Mouse (Mus musculus): ENCODE data around the gene Tenm3.

The Tenm3 gene

GRCm38 (mm10) chr8:48356849-48357248 is 486.9 kb downstream of the Tenm3 start:
- no peak for DNase-seq (ENCODE audit: extremely low read depth, insufficient read length, low spot score)

GRCm38 (mm10) chr8:48353458-48353857 is 490.3 kb downstream of the Tenm3 start:
- no peak for DNase-seq (ENCODE audit: extremely low read depth, insufficient read length, low spot score)

DNA sequence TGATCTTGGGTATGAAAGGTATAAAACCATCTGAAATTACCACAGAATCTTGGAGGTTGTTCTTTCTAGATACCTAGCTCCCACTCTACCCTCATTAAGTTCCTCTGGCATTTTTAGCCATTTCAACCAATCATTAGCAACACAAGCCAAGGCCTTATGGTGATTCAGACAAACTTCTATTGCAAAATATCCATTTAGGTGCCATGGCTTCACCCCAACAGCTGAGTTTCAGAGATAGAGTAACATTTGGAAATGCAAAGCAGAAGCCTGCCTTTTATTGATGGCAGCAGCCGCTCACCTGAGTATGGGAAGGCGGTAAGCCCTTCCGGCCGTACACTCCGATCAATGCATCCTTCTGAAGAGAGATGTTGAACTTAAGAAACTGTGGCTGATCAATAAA is 494.9 kb downstream of the Tenm3 start:
- DNase-seq (ENCODE audit: extremely low read depth, insufficient read length, low spot score): no peak

DNA sequence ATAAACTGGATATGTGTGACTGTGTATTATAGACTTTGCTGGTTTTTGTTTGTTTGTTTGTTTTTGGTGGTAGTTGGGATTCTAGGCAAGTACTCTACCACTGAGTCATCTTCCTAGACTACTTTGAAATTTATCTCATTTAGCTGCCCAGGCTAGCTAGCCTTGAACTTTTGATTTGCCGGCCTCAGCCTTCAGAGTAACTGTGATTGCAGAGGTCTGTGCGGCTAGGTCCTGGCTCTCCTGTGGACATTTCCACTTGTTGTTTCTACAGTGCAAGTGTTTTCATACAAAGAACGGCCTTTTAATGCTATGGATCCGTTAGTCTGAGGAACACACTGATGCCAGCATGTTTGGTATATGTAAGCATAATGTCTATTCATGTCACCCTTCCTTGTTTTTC is 495.4 kb downstream of the Tenm3 start:
- no peak for DNase-seq (ENCODE audit: extremely low read depth, insufficient read length, low spot score)

DNA sequence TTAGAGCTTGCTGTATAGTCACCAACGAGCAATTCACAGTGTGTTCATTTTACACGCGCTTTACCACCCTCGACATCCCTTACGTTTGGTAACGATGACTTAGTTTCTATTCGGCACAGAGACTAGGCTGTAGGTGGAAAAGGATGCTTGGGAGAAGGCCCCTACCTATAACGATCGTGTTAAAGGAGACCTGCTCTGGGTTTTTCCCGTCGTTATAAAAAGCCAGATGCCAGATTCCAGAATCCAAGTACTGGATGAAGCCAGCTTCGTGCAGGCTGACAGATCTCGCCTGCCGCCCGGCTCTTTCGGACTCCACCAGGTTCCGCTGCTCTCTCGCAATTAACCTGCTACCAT is 500.7 kb downstream of the Tenm3 start:
- no peak for DNase-seq (ENCODE audit: extremely low read depth, insufficient read length, low spot score)

- no peak for DNase-seq (ENCODE audit: extremely low read depth, insufficient read length, low spot score)
These were observed 501.3 kb downstream of the Tenm3 start for GRCm38 (mm10) chr8:48342321-48343066.

DNA sequence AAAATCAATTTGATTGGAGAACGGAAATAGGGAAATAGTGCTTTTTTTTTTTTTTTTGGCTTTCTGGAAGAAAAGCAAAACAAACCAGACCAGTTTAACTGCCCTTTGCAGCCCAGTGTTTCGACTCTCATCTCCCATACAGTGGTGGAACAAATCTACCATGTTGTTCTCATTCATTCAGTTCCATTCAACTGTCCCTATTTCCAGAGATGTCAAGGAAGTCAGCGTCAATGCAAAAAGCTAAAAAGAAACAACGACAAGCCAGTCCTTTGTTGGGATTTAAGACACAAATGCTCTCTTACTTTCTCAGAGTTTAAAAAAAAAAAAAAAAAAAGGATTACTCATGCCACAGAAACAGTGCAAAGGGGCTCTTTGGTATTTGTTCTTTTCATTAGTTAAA is 502.1 kb downstream of the Tenm3 start:
- DNase-seq (ENCODE audit: extremely low read depth, insufficient read length, low spot score): no peak

DNA sequence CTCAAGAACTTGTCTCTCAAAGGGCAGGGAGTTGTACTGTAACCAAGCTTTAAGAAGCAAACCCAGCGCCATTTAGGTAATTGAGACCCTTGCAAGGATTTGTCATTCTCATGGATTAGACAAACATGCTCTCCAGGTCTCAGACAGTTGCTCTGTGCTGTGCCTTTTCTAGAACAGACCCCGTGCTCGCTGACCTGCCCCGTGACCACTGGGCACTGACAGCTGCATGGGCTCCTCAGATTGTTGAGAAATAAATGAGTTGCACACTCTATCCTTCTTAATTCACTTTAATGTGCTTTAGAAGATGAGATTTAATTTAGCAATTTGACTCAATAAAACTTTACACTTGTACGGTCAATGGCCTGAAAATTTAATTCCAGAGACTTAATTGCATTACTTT is 502.5 kb downstream of the Tenm3 start:
- no peak for DNase-seq (ENCODE audit: extremely low read depth, insufficient read length, low spot score)

GRCm38 (mm10) chr8:48322655-48323265 is 521.0 kb downstream of the Tenm3 start:
- no peak for DNase-seq (ENCODE audit: extremely low read depth, insufficient read length, low spot score)

GRCm38 (mm10) chr8:48322240-48322639 is 521.5 kb downstream of the Tenm3 start:
- DNase-seq (ENCODE audit: extremely low read depth, insufficient read length, low spot score): no peak

- no peak for DNase-seq (ENCODE audit: extremely low read depth, insufficient read length, low spot score)
These were observed 524.1 kb downstream of the Tenm3 start for GRCm38 (mm10) chr8:48319674-48320073.

DNA sequence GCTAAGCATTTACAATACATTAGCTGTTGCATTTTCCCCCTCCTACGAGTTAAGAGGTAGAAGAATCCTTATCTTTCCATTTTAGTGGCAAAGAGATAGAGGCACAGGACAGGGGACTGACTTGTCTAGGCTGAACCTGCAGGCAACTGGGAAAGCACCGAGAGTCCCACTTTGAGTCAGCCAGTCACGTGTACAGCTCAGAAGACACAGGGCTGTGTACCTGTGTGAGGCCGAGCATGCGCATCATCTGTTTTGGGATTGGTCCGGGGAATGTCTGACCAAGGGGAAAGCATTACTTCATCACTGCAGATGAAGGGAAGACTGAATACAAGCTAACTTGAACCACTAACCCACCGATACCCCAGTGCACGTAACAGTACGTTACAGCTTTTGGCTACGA is 526.3 kb downstream of the Tenm3 start:
- DNase-seq (ENCODE audit: extremely low read depth, insufficient read length, low spot score): no peak

DNA sequence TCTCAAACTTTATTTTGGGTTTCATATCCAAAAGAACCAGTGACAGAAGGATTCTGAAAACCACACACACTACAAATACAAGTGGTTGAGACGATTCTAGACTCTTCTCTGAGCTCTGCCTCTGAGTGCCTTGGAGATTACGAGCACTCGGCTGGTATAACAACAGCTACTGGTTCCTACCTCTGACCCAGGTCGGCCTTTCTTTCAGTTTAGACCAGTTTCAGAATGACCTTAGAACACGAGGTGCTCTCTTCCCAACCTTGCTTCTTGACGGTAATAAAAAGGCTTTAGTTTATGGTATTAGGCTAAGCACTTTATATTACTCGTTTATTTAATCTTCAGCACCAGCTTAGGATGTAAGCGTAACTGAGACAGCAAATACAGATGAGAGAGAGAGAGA is 528.1 kb downstream of the Tenm3 start:
- no peak for DNase-seq (ENCODE audit: extremely low read depth, insufficient read length, low spot score)

GRCm38 (mm10) chr8:48313985-48314368 is 529.8 kb downstream of the Tenm3 start:
- no peak for DNase-seq (ENCODE audit: extremely low read depth, insufficient read length, low spot score)

- DNase-seq (ENCODE audit: extremely low read depth, insufficient read length, low spot score): no peak
These were observed 530.4 kb downstream of the Tenm3 start for GRCm38 (mm10) chr8:48313210-48313984.

DNA sequence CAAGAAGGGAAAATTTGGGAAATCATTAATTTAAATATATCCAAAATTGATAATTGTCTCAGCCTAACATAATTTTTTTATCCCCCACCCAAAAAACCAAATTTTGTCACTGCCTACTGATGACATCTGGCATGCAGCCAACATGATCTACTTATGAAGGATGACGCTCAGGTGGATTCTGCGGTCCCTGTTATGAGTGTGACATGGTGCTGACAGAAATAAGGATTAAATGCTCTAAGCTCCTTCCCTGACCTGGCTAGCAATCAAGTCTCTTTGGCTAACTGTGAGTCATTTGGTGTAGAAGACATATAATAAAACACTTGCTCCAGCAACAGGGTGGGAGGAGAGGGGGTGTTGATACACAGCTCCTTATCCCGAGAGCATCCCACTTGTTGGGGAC is 532.0 kb downstream of the Tenm3 start:
- DNase-seq (ENCODE audit: extremely low read depth, insufficient read length, low spot score): no peak

DNA sequence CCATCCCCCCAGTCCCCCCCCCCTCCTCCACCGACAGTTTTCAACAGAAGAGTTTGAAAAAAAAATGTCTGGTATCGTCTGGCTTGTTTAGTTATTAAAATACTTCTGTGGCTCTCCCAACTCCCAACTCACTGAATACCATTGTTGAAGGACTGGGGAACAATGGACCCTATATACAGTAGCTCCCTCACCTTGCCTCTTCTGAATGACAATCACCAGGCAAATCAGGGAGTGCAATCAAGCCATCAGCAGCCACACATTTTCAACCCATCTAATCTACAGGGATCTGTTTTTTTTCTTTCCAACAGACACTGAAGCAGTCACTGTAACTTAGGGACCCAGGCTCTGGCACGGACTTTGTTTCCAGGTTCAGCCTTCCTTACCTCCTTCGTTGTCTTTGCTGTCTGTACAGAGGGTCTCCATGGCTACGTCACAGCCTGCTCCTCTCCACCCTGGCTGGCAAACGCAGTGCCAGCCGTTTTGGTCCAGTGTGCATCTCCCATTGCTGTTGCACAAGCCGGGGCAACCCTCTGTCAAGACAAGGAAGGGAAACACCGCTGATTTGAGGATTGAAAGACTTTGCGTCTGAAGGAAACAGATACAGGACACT is 533.4 kb downstream of the Tenm3 start:
- no peak for DNase-seq (ENCODE audit: extremely low read depth, insufficient read length, low spot score)

DNA sequence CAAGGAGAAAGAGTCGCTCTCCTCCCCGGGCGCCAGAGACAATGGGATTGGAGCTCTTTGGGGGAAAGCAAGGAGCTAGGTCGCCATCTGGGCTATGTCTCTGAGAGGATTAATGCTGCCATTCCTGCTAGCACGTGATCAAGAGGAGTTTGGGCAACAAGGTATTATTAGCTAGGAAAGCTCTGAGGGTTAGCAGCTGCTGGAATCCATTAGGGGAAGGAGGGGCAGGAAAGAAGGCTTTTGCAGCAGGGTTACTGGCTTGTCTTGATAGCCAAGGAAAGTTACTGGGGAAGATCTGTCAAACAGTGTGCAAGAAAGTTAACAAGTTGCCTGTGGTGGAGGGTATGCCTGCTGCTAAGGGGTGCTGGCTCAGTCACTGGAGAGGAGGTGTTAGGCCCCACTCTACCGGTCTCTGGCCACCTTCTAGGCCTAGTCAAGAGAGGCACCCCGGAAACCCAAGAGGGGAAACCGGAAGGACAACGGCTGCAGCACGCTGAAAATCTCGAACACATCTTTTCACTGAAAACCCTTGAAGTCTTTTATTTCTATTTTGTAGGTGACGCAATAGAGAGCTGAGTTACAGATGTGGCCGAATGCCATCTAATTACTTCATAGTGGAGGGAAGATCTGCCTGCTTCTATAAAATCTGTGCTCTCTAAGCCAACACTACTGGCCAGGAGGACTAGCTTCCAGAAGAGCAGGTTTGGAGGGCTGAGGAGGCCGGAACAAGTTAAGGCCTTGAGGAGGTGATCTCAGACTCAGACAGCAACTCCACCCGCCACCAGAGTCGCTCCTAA is 534.4 kb downstream of the Tenm3 start:
- no peak for DNase-seq (ENCODE audit: extremely low read depth, insufficient read length, low spot score)

DNA sequence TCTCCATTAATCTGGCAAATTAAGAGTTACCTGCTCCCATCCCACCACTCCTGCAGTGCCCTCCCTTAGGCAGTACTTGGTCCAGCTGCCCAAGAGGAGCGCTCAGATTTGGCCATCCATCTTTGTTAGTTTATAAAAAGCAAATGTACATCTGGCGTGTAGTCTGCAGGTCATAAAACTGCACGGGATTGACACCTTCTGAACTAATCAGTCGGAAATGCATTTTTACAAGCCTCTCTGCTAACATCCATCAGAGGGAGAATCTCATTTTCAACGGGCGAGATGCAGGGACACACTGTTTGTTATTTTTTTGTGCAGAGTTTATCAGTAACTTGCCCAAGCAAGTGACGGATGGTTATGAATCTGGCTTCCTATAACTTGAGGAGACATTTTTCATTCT is 539.5 kb downstream of the Tenm3 start:
- DNase-seq (ENCODE audit: extremely low read depth, insufficient read length, low spot score): no peak

- DNase-seq (ENCODE audit: extremely low read depth, insufficient read length, low spot score): no peak
These were observed 543.1 kb downstream of the Tenm3 start for GRCm38 (mm10) chr8:48300613-48301037.

DNA sequence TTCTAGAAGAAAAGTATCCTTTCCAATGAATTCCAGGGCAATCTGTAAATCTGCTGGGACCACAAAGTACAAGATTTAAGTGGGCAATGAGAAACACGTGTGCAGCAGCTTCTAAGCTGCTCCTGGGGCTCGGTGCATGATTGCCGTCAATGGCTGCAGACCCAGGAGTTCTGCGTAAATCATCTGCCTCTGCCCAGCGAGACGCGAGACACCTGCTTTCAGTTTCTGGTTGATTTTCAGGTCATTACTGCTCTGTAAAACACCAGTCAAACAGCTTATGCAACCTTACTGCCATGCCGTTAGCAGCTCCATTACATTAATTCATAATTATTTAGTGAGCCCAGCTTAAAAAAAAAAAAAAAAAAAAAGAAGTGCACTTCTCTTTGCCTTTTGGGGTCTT is 543.7 kb downstream of the Tenm3 start:
- no peak for DNase-seq (ENCODE audit: extremely low read depth, insufficient read length, low spot score)

All from 3134 (cell line).